Mouse (Mus musculus): ENCODE measurements at regions not wholly inside any gene's neighbourhood (a gene's known extent, or its start where the extent isn't known, plus 50 kb on each side); places are given as distances from the start of the nearest gene placed in this dataset.

DNA sequence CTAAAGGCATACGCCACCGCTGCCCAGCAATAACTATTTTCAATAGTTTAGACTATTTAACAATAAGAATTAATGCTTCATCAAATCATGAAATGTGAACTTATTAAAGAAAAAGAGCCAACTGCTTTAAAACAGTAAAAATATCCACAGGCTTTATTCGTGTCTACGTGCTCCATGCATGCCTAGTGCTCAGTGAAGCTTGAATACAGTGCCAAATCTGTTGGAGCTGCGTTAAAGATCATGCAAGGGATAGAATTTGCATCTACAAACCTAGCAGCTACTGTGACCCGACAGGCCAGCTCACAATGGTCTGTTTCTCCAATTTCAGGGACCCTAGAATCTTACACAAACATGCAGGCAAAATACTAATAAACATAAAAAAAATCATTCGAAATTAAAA is 1147.3 kb upstream of the Flrt2 start:
- Histone ChIP-seq H3K4me3 (ENCODE audit: low read length) (no peak overlapping the region), H3K27me3 (ENCODE audit: insufficient read depth, low read length) (no peaks in the 10 kb centered on the region), H3K9ac (replicated peaks; ENCODE audit: low read length) (no peak overlapping the region), H3K36me3 (ENCODE audit: insufficient read depth, low read length) (no peaks in the 10 kb centered on the region), H3K4me1 (ENCODE audit: insufficient read depth, low read length) (no peaks in the 10 kb centered on the region), H3K27ac (no peak overlapping the region), H3K4me2 (ENCODE audit: low read depth, low read length) (no peak overlapping the region), H3K9me3 (ENCODE audit: low read length) (no peaks in the 10 kb centered on the region)
- DNase-seq (ENCODE audit: low spot score), result no peak
- no peak for ATAC-seq
- TF ChIP-seq CTCF (IDR thresholded peaks at IDR 0.05; ENCODE audit: low read depth), result no peak
- 76% methylated on average over 7 of the region's 7 CpGs for WGBS

- Histone ChIP-seq H3K27me3 (ENCODE audit: insufficient read depth, low read length) (no peaks in the 10 kb centered on the region), H3K9me3 (ENCODE audit: low read length) (no peaks in the 10 kb centered on the region), H3K4me3 (ENCODE audit: low read length) (no peak overlapping the region), H3K27ac (no peak overlapping the region), H3K4me2 (ENCODE audit: low read depth, low read length) (no peak overlapping the region), H3K4me1 (ENCODE audit: insufficient read depth, low read length) (no peaks in the 10 kb centered on the region), H3K36me3 (ENCODE audit: insufficient read depth, low read length) (no peaks in the 10 kb centered on the region), H3K9ac (replicated peaks; ENCODE audit: low read length) (no peak overlapping the region)
- whole genome bisulfite sequencing, result 91% methylated on average over 2 of the region's 2 CpGs
- DNase-seq (ENCODE audit: low spot score) (no peak), ATAC-seq (no peak)
- TF ChIP-seq CTCF (IDR thresholded peaks at IDR 0.05; ENCODE audit: low read depth), result no peak
Measured at GRCm38 (mm10) chr12:94560374-94561194, 1131.4 kb upstream of the Flrt2 start.

DNA sequence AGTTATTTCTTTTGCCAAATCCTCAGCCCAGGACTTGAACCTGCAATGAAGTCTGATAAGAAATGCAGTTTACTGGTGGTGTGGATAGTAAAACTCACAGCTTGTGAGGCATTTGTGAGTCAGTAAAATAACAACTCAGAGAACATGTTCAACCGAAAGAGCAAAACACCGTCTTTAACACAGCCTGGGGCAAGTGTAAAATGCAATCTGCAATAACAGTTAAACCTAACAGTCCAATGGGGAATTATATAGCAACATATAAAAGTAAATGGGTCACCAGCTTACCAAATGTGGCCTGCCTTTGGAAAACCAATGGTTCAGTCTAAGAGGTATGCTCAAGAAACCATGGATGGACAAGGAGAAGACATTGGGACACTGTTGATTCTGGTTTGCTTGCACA is 1117.0 kb upstream of the Flrt2 start:
- 75% methylated on average over 2 of the region's 2 CpGs for WGBS
- Histone ChIP-seq H3K27ac (no peak overlapping the region), H3K9me3 (ENCODE audit: low read length) (no peaks in the 10 kb centered on the region), H3K27me3 (ENCODE audit: insufficient read depth, low read length) (no peaks in the 10 kb centered on the region), H3K4me3 (ENCODE audit: low read length) (no peak overlapping the region), H3K4me1 (ENCODE audit: insufficient read depth, low read length) (no peaks in the 10 kb centered on the region), H3K36me3 (ENCODE audit: insufficient read depth, low read length) (no peaks in the 10 kb centered on the region), H3K4me2 (ENCODE audit: low read depth, low read length) (no peak overlapping the region), H3K9ac (replicated peaks; ENCODE audit: low read length) (no peak overlapping the region)
- ATAC-seq (no peak), DNase-seq (ENCODE audit: low spot score) (no peak)
- TF ChIP-seq CTCF (IDR thresholded peaks at IDR 0.05; ENCODE audit: low read depth), result no peak

- 32% methylated on average over 4 of the region's 4 CpGs for WGBS
- no peaks in the 10 kb centered on the region for H3K9me3 ChIP-seq (ENCODE audit: low read length)
Measured at GRCm38 (mm10) chr12:94580345-94580744, 1111.7 kb upstream of the Flrt2 start.

GRCm38 (mm10) chr12:94584309-94584708 is 1107.7 kb upstream of the Flrt2 start:
- no peaks in the 10 kb centered on the region for H3K36me3 ChIP-seq (ENCODE audit: insufficient read depth, low read length)
- H3K4me3 ChIP-seq (ENCODE audit: low read length), result no peak overlapping the region
- no peak overlapping the region for H3K9ac ChIP-seq (replicated peaks; ENCODE audit: low read length)
- H3K27me3 ChIP-seq (ENCODE audit: insufficient read depth, low read length), result no peaks in the 10 kb centered on the region
- no peak overlapping the region for H3K4me2 ChIP-seq (ENCODE audit: low read depth, low read length)
- ATAC-seq, result no peak
- H3K4me1 ChIP-seq (ENCODE audit: insufficient read depth, low read length), result no peaks in the 10 kb centered on the region
- no peak for DNase-seq (ENCODE audit: low spot score)
- TF ChIP-seq CTCF (IDR thresholded peaks at IDR 0.05; ENCODE audit: low read depth), result no peak
- WGBS, result 67% methylated on average over 1 of the region's 1 CpGs
- H3K9me3 ChIP-seq (ENCODE audit: low read length), result no peaks in the 10 kb centered on the region
- H3K27ac ChIP-seq, result no peak overlapping the region

More at GRCm38 (mm10) chr12:94580345-94580744, 1111.7 kb upstream of the Flrt2 start:
- no peaks in the 10 kb centered on the region for H3K27me3 ChIP-seq (ENCODE audit: insufficient read depth, low read length)
- no peak overlapping the region for H3K27ac ChIP-seq
- no peak overlapping the region for H3K9ac ChIP-seq (replicated peaks; ENCODE audit: low read length)
- no peak overlapping the region for H3K4me3 ChIP-seq (ENCODE audit: low read length)
- no peak for DNase-seq (ENCODE audit: low spot score)
- H3K4me2 ChIP-seq (ENCODE audit: low read depth, low read length), result no peak overlapping the region
- ATAC-seq, result no peak
- no peaks in the 10 kb centered on the region for H3K4me1 ChIP-seq (ENCODE audit: insufficient read depth, low read length)
- H3K36me3 ChIP-seq (ENCODE audit: insufficient read depth, low read length), result no peaks in the 10 kb centered on the region
- TF ChIP-seq CTCF (IDR thresholded peaks at IDR 0.05; ENCODE audit: low read depth), result no peak

GRCm38 (mm10) chr12:94587031-94587430 is 1105.0 kb upstream of the Flrt2 start:
- H3K4me2 ChIP-seq (ENCODE audit: low read depth, low read length), result no peak overlapping the region
- no peak overlapping the region for H3K9ac ChIP-seq (replicated peaks; ENCODE audit: low read length)
- no peak for TF ChIP-seq CTCF (IDR thresholded peaks at IDR 0.05; ENCODE audit: low read depth)
- H3K36me3 ChIP-seq (ENCODE audit: insufficient read depth, low read length), result no peaks in the 10 kb centered on the region
- no peak overlapping the region for H3K4me3 ChIP-seq (ENCODE audit: low read length)
- WGBS, result 64% methylated on average over 4 of the region's 4 CpGs
- no peaks in the 10 kb centered on the region for H3K9me3 ChIP-seq (ENCODE audit: low read length)
- DNase-seq (ENCODE audit: low spot score) (no peak), ATAC-seq (no peak)
- no peaks in the 10 kb centered on the region for H3K4me1 ChIP-seq (ENCODE audit: insufficient read depth, low read length)
- H3K27ac ChIP-seq, result no peak overlapping the region
- no peaks in the 10 kb centered on the region for H3K27me3 ChIP-seq (ENCODE audit: insufficient read depth, low read length)

DNA sequence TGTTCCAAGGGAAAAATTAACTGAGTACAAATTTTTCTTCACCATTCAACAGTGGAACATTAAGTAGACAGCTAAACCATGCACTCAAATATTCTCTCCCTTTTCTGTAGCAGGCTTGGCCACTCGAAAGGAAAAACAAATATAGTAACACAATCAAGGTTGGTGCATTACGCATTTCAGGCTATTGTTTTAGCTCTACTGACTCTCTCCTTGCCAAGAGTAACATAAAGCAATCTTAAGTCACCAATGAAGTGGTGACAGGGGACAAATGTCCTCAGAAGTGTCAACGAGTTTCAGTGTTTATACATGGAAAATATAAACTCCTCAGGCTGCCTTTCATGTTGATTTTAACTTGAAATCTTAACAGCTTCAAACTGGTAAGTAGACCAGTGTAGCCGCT is 1103.4 kb upstream of the Flrt2 start:
- Histone ChIP-seq H3K9ac (replicated peaks; ENCODE audit: low read length) (no peak overlapping the region), H3K4me3 (ENCODE audit: low read length) (no peak overlapping the region), H3K27ac (no peak overlapping the region), H3K27me3 (ENCODE audit: insufficient read depth, low read length) (no peaks in the 10 kb centered on the region), H3K4me1 (ENCODE audit: insufficient read depth, low read length) (no peaks in the 10 kb centered on the region), H3K9me3 (ENCODE audit: low read length) (no peaks in the 10 kb centered on the region), H3K36me3 (ENCODE audit: insufficient read depth, low read length) (no peaks in the 10 kb centered on the region), H3K4me2 (ENCODE audit: low read depth, low read length) (no peak overlapping the region)
- 71% methylated on average over 4 of the region's 4 CpGs for WGBS
- no peak for ATAC-seq
- no peak for DNase-seq (ENCODE audit: low spot score)
- TF ChIP-seq CTCF (IDR thresholded peaks at IDR 0.05; ENCODE audit: low read depth), result no peak
